Mouse (Mus musculus): ENCODE measurements around the gene Miox. TPM values are rescaled to one million over a fixed set of nuclear protein-coding genes. Genes with fewer than 3 reads are reported as not detected.

The Miox gene
- polyA plus RNA-seq, 1 experiment from 2014 or later, result not detected

GRCm38 (mm10) chr15:89350447-89350846 is 16.2 kb downstream of the Miox start:
- Histone ChIP-seq H3K9me3 (replicated peaks) (no peaks in the 10 kb centered on the region), H3K9ac (no peak overlapping the region), H3K27ac (replicated peaks) (no peak overlapping the region), H3K4me2 (replicated peaks) (no peak overlapping the region), H3K4me1 (peaks cover 12% of the 10 kb centered on the region), H3K4me3 (replicated peaks) (no peak overlapping the region), H3K36me3 (peaks cover 42% of the 10 kb centered on the region), H3K27me3 (no peaks in the 10 kb centered on the region)
- 77% methylated on average over 5 of the region's 5 CpGs for WGBS
- ATAC-seq (ENCODE audit: insufficient number of reproducible peaks, low FRiP score, low TSS enrichment, low read depth), result no peak

- no peaks in the 10 kb centered on the region for H3K27me3 ChIP-seq
- no peak overlapping the region for H3K4me3 ChIP-seq (replicated peaks)
- no peak overlapping the region for H3K9ac ChIP-seq
- no peak overlapping the region for H3K4me2 ChIP-seq (replicated peaks)
- no peak overlapping the region for H3K27ac ChIP-seq (replicated peaks)
- H3K9me3 ChIP-seq (replicated peaks), result no peaks in the 10 kb centered on the region
- peaks cover 42% of the 10 kb centered on the region for H3K36me3 ChIP-seq
- no peak for ATAC-seq (ENCODE audit: insufficient number of reproducible peaks, low FRiP score, low TSS enrichment, low read depth)
- H3K4me1 ChIP-seq, result peaks cover 12% of the 10 kb centered on the region
- WGBS, result 89% methylated on average over 15 of the region's 15 CpGs
Observed at GRCm38 (mm10) chr15:89351302-89351701, 17.1 kb downstream of the Miox start.

GRCm38 (mm10) chr15:89352054-89352453 is 17.9 kb downstream of the Miox start:
- Histone ChIP-seq H3K36me3 (peaks cover 42% of the 10 kb centered on the region), H3K27me3 (no peaks in the 10 kb centered on the region), H3K9ac (no peak overlapping the region), H3K4me1 (peaks cover 17% of the 10 kb centered on the region), H3K4me3 (replicated peaks) (no peak overlapping the region), H3K4me2 (replicated peaks) (no peak overlapping the region), H3K9me3 (replicated peaks) (no peaks in the 10 kb centered on the region), H3K27ac (replicated peaks) (no peak overlapping the region)
- WGBS, result 94% methylated on average over 14 of the region's 14 CpGs
- no peak for ATAC-seq (ENCODE audit: insufficient number of reproducible peaks, low FRiP score, low TSS enrichment, low read depth)

- ATAC-seq (ENCODE audit: insufficient number of reproducible peaks, low FRiP score, low TSS enrichment, low read depth), result no peak
- H3K36me3 ChIP-seq, result peaks cover 42% of the 10 kb centered on the region
- H3K4me3 ChIP-seq (replicated peaks), result no peak overlapping the region
- no peak overlapping the region for H3K4me2 ChIP-seq (replicated peaks)
- H3K9ac ChIP-seq, result no peak overlapping the region
- H3K27me3 ChIP-seq, result no peaks in the 10 kb centered on the region
- peaks cover 24% of the 10 kb centered on the region for H3K4me1 ChIP-seq
- no peak overlapping the region for H3K27ac ChIP-seq (replicated peaks)
- 94% methylated on average over 12 of the region's 12 CpGs for WGBS
- H3K9me3 ChIP-seq (replicated peaks), result no peaks in the 10 kb centered on the region
Observed at GRCm38 (mm10) chr15:89352795-89353194, 18.6 kb downstream of the Miox start.

- Histone ChIP-seq H3K4me2 (replicated peaks) (peak overlapping the region; percentile 74; the same call in 1 of the 2 replicates), H3K36me3 (peaks cover 47% of the 10 kb centered on the region), H3K4me1 (peaks cover 26% of the 10 kb centered on the region), H3K9me3 (replicated peaks) (no peaks in the 10 kb centered on the region), H3K4me3 (replicated peaks) (no peak overlapping the region), H3K27me3 (no peaks in the 10 kb centered on the region), H3K9ac (no peak overlapping the region), H3K27ac (replicated peaks) (no peak overlapping the region)
- WGBS, result 93% methylated on average over 16 of the region's 16 CpGs
- ATAC-seq (ENCODE audit: insufficient number of reproducible peaks, low FRiP score, low TSS enrichment, low read depth), result no peak
Observed at GRCm38 (mm10) chr15:89353837-89354236, 19.6 kb downstream of the Miox start.

- H3K27ac ChIP-seq (replicated peaks), result no peak overlapping the region
- 65% methylated on average over 7 of the region's 7 CpGs for WGBS
- H3K36me3 ChIP-seq, result peaks cover 47% of the 10 kb centered on the region
- peaks cover 26% of the 10 kb centered on the region for H3K4me1 ChIP-seq
- H3K4me3 ChIP-seq (replicated peaks), result peak overlapping the region; percentile 91
- ATAC-seq (ENCODE audit: insufficient number of reproducible peaks, low FRiP score, low TSS enrichment, low read depth), result no peak
- H3K9me3 ChIP-seq (replicated peaks), result no peaks in the 10 kb centered on the region
- peak overlapping the region; percentile 74 for H3K4me2 ChIP-seq (replicated peaks)
- peak overlapping the region; percentile 80 for H3K9ac ChIP-seq
- H3K27me3 ChIP-seq, result no peaks in the 10 kb centered on the region
Observed at GRCm38 (mm10) chr15:89354455-89354854, 20.3 kb downstream of the Miox start.

GRCm38 (mm10) chr15:89355241-89356187 is 21.3 kb downstream of the Miox start, which contains the start of the genes Lmf2 and Ncaph2:
TSS of gene Lmf2 (minus strand) at chr15:89355659.
TSS of gene Ncaph2 (plus strand) at chr15:89355719.
- ATAC-seq (ENCODE audit: insufficient number of reproducible peaks, low FRiP score, low TSS enrichment, low read depth), result peak; percentile 90
- H3K27me3 ChIP-seq, result no peaks in the 10 kb centered on the region
- H3K9me3 ChIP-seq (replicated peaks), result no peaks in the 10 kb centered on the region
- peak within 1 kb of the TSS; percentile 83 for H3K9ac ChIP-seq
- H3K4me1 ChIP-seq, result peaks cover 26% of the 10 kb centered on the region
- H3K4me2 ChIP-seq (replicated peaks), result peak within 1 kb of the TSS; percentile 74
- peaks cover 45% of the 10 kb centered on the region for H3K36me3 ChIP-seq
- peak within 1 kb of the TSS; percentile 91 for H3K4me3 ChIP-seq (replicated peaks)
- WGBS, result under 1% methylated on average over 64 of the region's 64 CpGs
- H3K27ac ChIP-seq (replicated peaks), result peak within 1 kb of the TSS; percentile 94

GRCm38 (mm10) chr15:89356372-89356771 is 22.2 kb downstream of the Miox start:
- H3K4me3 ChIP-seq (replicated peaks), result peak overlapping the region; percentile 91
- peak overlapping the region; percentile 74 for H3K4me2 ChIP-seq (replicated peaks)
- H3K36me3 ChIP-seq, result peaks cover 45% of the 10 kb centered on the region
- no peaks in the 10 kb centered on the region for H3K9me3 ChIP-seq (replicated peaks)
- H3K27me3 ChIP-seq, result no peaks in the 10 kb centered on the region
- H3K27ac ChIP-seq (replicated peaks), result peak overlapping the region; percentile 94
- H3K9ac ChIP-seq, result peak overlapping the region; percentile 83
- peak; percentile 56 for ATAC-seq (ENCODE audit: insufficient number of reproducible peaks, low FRiP score, low TSS enrichment, low read depth)
- H3K4me1 ChIP-seq, result peaks cover 26% of the 10 kb centered on the region
- 0% methylated on average over 15 of the region's 15 CpGs for WGBS

GRCm38 (mm10) chr15:89358784-89359183 is 24.6 kb downstream of the Miox start:
- Histone ChIP-seq H3K9me3 (replicated peaks) (no peaks in the 10 kb centered on the region), H3K9ac (no peak overlapping the region), H3K36me3 (peaks cover 40% of the 10 kb centered on the region), H3K4me1 (peaks cover 25% of the 10 kb centered on the region), H3K4me2 (replicated peaks) (no peak overlapping the region), H3K27me3 (no peaks in the 10 kb centered on the region), H3K4me3 (replicated peaks) (no peak overlapping the region), H3K27ac (replicated peaks) (no peak overlapping the region)
- no peak for ATAC-seq (ENCODE audit: insufficient number of reproducible peaks, low FRiP score, low TSS enrichment, low read depth)
- 76% methylated on average over 3 of the region's 3 CpGs for WGBS

GRCm38 (mm10) chr15:89363051-89363450 is 28.9 kb downstream of the Miox start:
- H3K27me3 ChIP-seq, result no peaks in the 10 kb centered on the region
- no peaks in the 10 kb centered on the region for H3K9me3 ChIP-seq (replicated peaks)
- no peak overlapping the region for H3K9ac ChIP-seq
- no peak overlapping the region for H3K4me3 ChIP-seq (replicated peaks)
- no peak for ATAC-seq (ENCODE audit: insufficient number of reproducible peaks, low FRiP score, low TSS enrichment, low read depth)
- no peak overlapping the region for H3K4me2 ChIP-seq (replicated peaks)
- H3K36me3 ChIP-seq, result peaks cover 79% of the 10 kb centered on the region
- 88% methylated on average over 7 of the region's 7 CpGs for WGBS
- no peak overlapping the region for H3K27ac ChIP-seq (replicated peaks)
- peaks cover under 1% of the 10 kb centered on the region; the same call in 1 of the 2 replicates for H3K4me1 ChIP-seq

GRCm38 (mm10) chr15:89365141-89365551 is 30.9 kb downstream of the Miox start:
- no peak overlapping the region for H3K4me3 ChIP-seq (replicated peaks)

More at GRCm38 (mm10) chr15:89365141-89365551, 30.9 kb downstream of the Miox start:
- Histone ChIP-seq H3K27ac (replicated peaks) (no peak overlapping the region), H3K4me2 (replicated peaks) (no peak overlapping the region), H3K36me3 (peaks cover 93% of the 10 kb centered on the region), H3K27me3 (no peaks in the 10 kb centered on the region), H3K9ac (no peak overlapping the region), H3K4me1 (no peaks in the 10 kb centered on the region), H3K9me3 (replicated peaks) (no peaks in the 10 kb centered on the region)
- no peak for ATAC-seq (ENCODE audit: insufficient number of reproducible peaks, low FRiP score, low TSS enrichment, low read depth)
- WGBS, result 91% methylated on average over 4 of the region's 4 CpGs

All from embryonic facial prominence, embryonic 15.5 days (tissue).